Mouse (Mus musculus): ENCODE data around the gene Fa2h.
A peak's percentile ranks its signal among the peaks of the same experiment; 100 is the strongest.

DNA sequence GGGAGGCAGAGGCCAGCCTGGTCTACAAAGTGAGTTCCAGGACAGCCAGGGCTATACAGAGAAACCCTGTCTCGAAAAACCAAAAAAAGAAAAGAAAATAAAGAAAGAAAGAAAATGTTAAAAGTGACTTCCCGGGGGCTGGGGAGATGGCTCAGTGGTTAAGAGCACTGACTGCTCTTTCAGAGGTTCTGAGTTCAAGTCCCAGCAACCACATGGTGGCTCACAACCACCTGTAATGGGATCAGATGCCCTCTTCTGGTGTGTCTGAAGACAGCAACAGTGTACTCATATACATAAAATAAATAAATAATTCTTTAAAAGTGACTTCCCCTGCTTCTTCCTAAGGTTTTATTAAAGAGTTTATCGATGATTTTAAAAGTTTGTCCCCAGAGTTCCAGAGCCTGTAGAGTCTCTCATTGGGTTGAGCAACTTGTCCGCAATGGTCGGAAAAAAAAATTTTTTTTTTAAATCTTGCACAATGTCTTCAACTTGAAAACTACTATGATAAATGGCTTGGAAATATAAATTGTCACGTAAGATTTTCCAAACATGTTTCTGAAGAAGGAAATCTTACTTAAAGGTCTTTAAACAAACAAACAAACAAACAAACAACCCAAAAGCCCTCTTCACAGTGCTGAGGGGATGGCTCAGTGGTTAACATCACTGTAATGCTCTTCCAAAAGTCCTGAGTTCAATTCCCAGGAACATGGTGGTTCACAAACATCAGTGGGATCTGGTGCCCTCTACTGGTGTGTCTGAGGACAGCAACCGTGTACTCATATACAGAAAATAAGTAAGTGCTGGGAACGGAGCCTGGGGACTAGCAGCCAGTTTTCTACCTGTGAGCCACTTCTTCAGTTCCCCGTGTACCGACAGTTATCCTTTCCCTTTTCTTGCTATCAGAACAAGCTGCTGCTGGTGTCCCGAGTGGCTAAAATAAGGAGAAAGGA lies 92.8 kb downstream of the Fa2h start:
- peak; percentile 87 for TF ChIP-seq CTCF (conservative IDR thresholded peaks at IDR 0.05; ENCODE audit: low read length)
- TF ChIP-seq NANOG (IDR thresholded peaks at IDR 0.05; ENCODE audit: borderline replicate concordance, low read length): no peak

All from E14TG2a.4 (cell line).